Mouse (Mus musculus) limb, embryonic 11.5 days (tissue): ENCODE measurements at regions not wholly inside any gene's neighbourhood (a gene's known extent, or its start where the extent isn't known, plus 50 kb on each side); places are given as distances from the start of the nearest gene placed in this dataset.

Experiments
- ATAC-seq: fragments of 200-750 bp; cut with Nextera tagmentation; 2 replicates; pipeline ENCODE4 v1.8.0; 2017; ENCODE audit warnings: low read depth; ENCODE audit not compliant: insufficient number of reproducible peaks, low FRiP score, low TSS enrichment
- DNase-seq: peaks from one replicate; pipeline ENCODE4 v3.0.0-alpha.2; 2015; ENCODE audit warnings: low spot score
- H3K27ac ChIP-seq: fragments of 300-500 bp; sonication (generic); replicated peaks from 2 replicates; pipeline ENCODE4 v1.5.1; 2014; ENCODE audit warnings: low read depth, mild to moderate bottlenecking, low read length
- H3K27me3 ChIP-seq: fragments of 300-500 bp; sonication (generic); 2 replicates; pipeline ENCODE4 v1.6.1; 2014; ENCODE audit warnings: mild to moderate bottlenecking, low read length, mixed read lengths; ENCODE audit not compliant: control insufficient read depth, insufficient read depth
- H3K36me3 ChIP-seq: fragments of 300-500 bp; sonication (generic); 2 replicates; pipeline ENCODE4 v1.6.1; 2014; ENCODE audit warnings: mild to moderate bottlenecking, low read length, moderate library complexity, mixed read lengths; ENCODE audit not compliant: control insufficient read depth, insufficient read depth
- H3K4me1 ChIP-seq: fragments of 300-500 bp; sonication (generic); 2 replicates; pipeline ENCODE4 v1.6.1; 2014; ENCODE audit warnings: low read length, mixed read lengths; ENCODE audit not compliant: control insufficient read depth, insufficient read depth
- H3K4me2 ChIP-seq: fragments of 300-500 bp; sonication (generic); 2 replicates; pipeline ENCODE4 v1.6.1; 2014; ENCODE audit warnings: low read depth, mild to moderate bottlenecking, moderate library complexity; ENCODE audit not compliant: severe bottlenecking
- H3K4me3 ChIP-seq: fragments of 300-500 bp; sonication (generic); 2 replicates; pipeline ENCODE4 v1.5.1; 2014; ENCODE audit warnings: low read depth, low read length
- H3K9ac ChIP-seq: fragments of 300-500 bp; sonication (generic); 2 replicates; pipeline ENCODE4 v1.6.1; 2014; ENCODE audit warnings: mild to moderate bottlenecking, low read length
- H3K9me3 ChIP-seq: fragments of 300-500 bp; sonication (generic); 2 replicates; pipeline ENCODE4 v1.6.1; 2016; ENCODE audit warnings: low read length; ENCODE audit not compliant: control insufficient read depth
- WGBS: fragments of 180-500 bp; shearing (Covaris S2); extraction: QIAGEN DNeasy Blood & Tissue Kit; methylation state at CpG from one replicate; pipeline ENCODE4 v1.1.7; 2014; 5-methylcytosine and 5-hydroxymethylcytosine counted together

GRCm38 (mm10) chr16:78247189-78247588 is 54.1 kb upstream of the Cxadr start:
- no peaks in the 10 kb centered on the region for H3K4me1 ChIP-seq
- no peaks in the 10 kb centered on the region for H3K9me3 ChIP-seq
- H3K27me3 ChIP-seq, result no peaks in the 10 kb centered on the region
- H3K36me3 ChIP-seq, result no peaks in the 10 kb centered on the region
- no peak overlapping the region for H3K9ac ChIP-seq
- no peak overlapping the region for H3K4me2 ChIP-seq
- ATAC-seq, result no peak
- 80% methylated on average over 3 of the region's 3 CpGs for WGBS
- H3K27ac ChIP-seq, result no peak overlapping the region
- H3K4me3 ChIP-seq, result no peak overlapping the region
- no peak for DNase-seq

- no peak overlapping the region for H3K4me2 ChIP-seq
- ATAC-seq (no peak), DNase-seq (no peak)
- no peaks in the 10 kb centered on the region for H3K9me3 ChIP-seq
- H3K4me3 ChIP-seq, result no peak overlapping the region
- no peaks in the 10 kb centered on the region for H3K36me3 ChIP-seq
- WGBS, result 81% methylated on average over 3 of the region's 3 CpGs
- H3K27me3 ChIP-seq, result no peaks in the 10 kb centered on the region
- H3K27ac ChIP-seq, result no peak overlapping the region
- H3K4me1 ChIP-seq, result no peaks in the 10 kb centered on the region
- no peak overlapping the region for H3K9ac ChIP-seq
Observed at GRCm38 (mm10) chr16:78242678-78243077, 58.6 kb upstream of the Cxadr start.

GRCm38 (mm10) chr16:78240152-78240551 is 61.1 kb upstream of the Cxadr start:
- no peak overlapping the region for H3K4me2 ChIP-seq
- H3K4me1 ChIP-seq, result no peaks in the 10 kb centered on the region
- DNase-seq (no peak), ATAC-seq (no peak)
- no peak overlapping the region for H3K9ac ChIP-seq
- 77% methylated on average over 4 of the region's 4 CpGs for WGBS
- no peak overlapping the region for H3K4me3 ChIP-seq
- H3K27ac ChIP-seq, result no peak overlapping the region
- H3K36me3 ChIP-seq, result no peaks in the 10 kb centered on the region
- H3K27me3 ChIP-seq, result no peaks in the 10 kb centered on the region
- no peaks in the 10 kb centered on the region; the same call in 1 of the 2 replicates for H3K9me3 ChIP-seq

GRCm38 (mm10) chr16:78238052-78238701 is 63.1 kb upstream of the Cxadr start:
- DNase-seq (peak; percentile 57), ATAC-seq (no peak)
- Histone ChIP-seq H3K9me3 (no peaks in the 10 kb centered on the region; the same call in 1 of the 2 replicates), H3K4me1 (no peaks in the 10 kb centered on the region), H3K4me3 (peak overlapping the region; percentile 30), H3K27me3 (no peaks in the 10 kb centered on the region), H3K9ac (0 out of 2 replicates have a peak overlapping the region, but pooled peaks have one; percentile 27), H3K36me3 (no peaks in the 10 kb centered on the region), H3K4me2 (peak overlapping the region; percentile 70), H3K27ac (no peak overlapping the region)
- WGBS, result under 1% methylated on average over 18 of the region's 18 CpGs

- ATAC-seq (no peak), DNase-seq (peak; percentile 44)
- Histone ChIP-seq H3K4me1 (no peaks in the 10 kb centered on the region), H3K9ac (no peak overlapping the region), H3K4me2 (peak overlapping the region; percentile 70), H3K27ac (no peak overlapping the region), H3K27me3 (no peaks in the 10 kb centered on the region), H3K9me3 (no peaks in the 10 kb centered on the region; the same call in 1 of the 2 replicates), H3K36me3 (no peaks in the 10 kb centered on the region), H3K4me3 (peak overlapping the region; percentile 30)
- 0% methylated on average over 12 of the region's 15 CpGs for WGBS
Observed at GRCm38 (mm10) chr16:78237641-78238051, 63.6 kb upstream of the Cxadr start.

GRCm38 (mm10) chr16:78236746-78237640 is 64.3 kb upstream of the Cxadr start:
- Histone ChIP-seq H3K27ac (no peak overlapping the region), H3K9me3 (no peaks in the 10 kb centered on the region; the same call in 1 of the 2 replicates), H3K27me3 (no peaks in the 10 kb centered on the region), H3K4me2 (peak overlapping the region; percentile 70), H3K4me1 (no peaks in the 10 kb centered on the region), H3K4me3 (peak overlapping the region; percentile 30), H3K9ac (no peak overlapping the region), H3K36me3 (no peaks in the 10 kb centered on the region)
- 7% methylated on average over 25 of the region's 25 CpGs for WGBS
- DNase-seq (peak; percentile 40), ATAC-seq (no peak)

- no peaks in the 10 kb centered on the region for H3K36me3 ChIP-seq
- H3K4me3 ChIP-seq, result no peak overlapping the region
- 68% methylated on average over 2 of the region's 2 CpGs for WGBS
- H3K4me2 ChIP-seq, result no peak overlapping the region
- no peak overlapping the region for H3K9ac ChIP-seq
- no peak overlapping the region for H3K27ac ChIP-seq
- no peaks in the 10 kb centered on the region for H3K27me3 ChIP-seq
- no peaks in the 10 kb centered on the region; the same call in 1 of the 2 replicates for H3K9me3 ChIP-seq
- ATAC-seq (no peak), DNase-seq (no peak)
- H3K4me1 ChIP-seq, result no peaks in the 10 kb centered on the region
Observed at GRCm38 (mm10) chr16:78232205-78232604, 69.1 kb upstream of the Cxadr start.

- DNase-seq (no peak), ATAC-seq (no peak)
- Histone ChIP-seq H3K4me2 (no peak overlapping the region), H3K36me3 (no peaks in the 10 kb centered on the region), H3K9me3 (no peaks in the 10 kb centered on the region), H3K4me3 (no peak overlapping the region), H3K4me1 (no peaks in the 10 kb centered on the region), H3K27me3 (no peaks in the 10 kb centered on the region), H3K27ac (no peak overlapping the region), H3K9ac (no peak overlapping the region)
- WGBS, result 85% methylated on average over 4 of the region's 4 CpGs
Observed at GRCm38 (mm10) chr16:78229013-78229412, 72.3 kb upstream of the Cxadr start.
